Comparison of ENCODE assay signal across 8 mouse cellular contexts in genomic region chr2:49618829-49619718, GRCm38 (mm10). TPM values are rescaled to one million over a fixed set of nuclear protein-coding genes. Genes with fewer than 3 reads are reported as not detected.
DNase-seq lines count a peak whose midpoint lies in the region; ATAC-seq and TF ChIP-seq lines count a peak whose summit lies in the region.

Gene Kif5c (plus strand): TSS chr2:49619298.

- H3K4me2 ChIP-seq in hindbrain, embryonic 11.5 days (replicated peaks; ENCODE audit: low read depth, low read length): peak within 1 kb of the TSS; percentile 57
- H3K4me2 ChIP-seq in lung, embryonic 14.5 days: peak within 1 kb of the TSS; percentile 98

- no peak for TF ChIP-seq POLR2A in olfactory bulb, adult 2 months (IDR thresholded peaks at IDR 0.05; ENCODE audit: insufficient read depth, low read depth, low read length)

- no peak for TF ChIP-seq CTCF in lung, embryonic 14.5 days (IDR thresholded peaks at IDR 0.05; ENCODE audit: low read depth)
- TF ChIP-seq CTCF in olfactory bulb, adult 2 months (IDR thresholded peaks at IDR 0.05; ENCODE audit: insufficient read depth, low read depth, low read length): no peak

- no peaks in the 10 kb centered on the region for H3K36me3 ChIP-seq in hindbrain, embryonic 11.5 days (ENCODE audit: control insufficient read depth, insufficient read depth, low read length)
- H3K36me3 ChIP-seq in lung, embryonic 14.5 days (ENCODE audit: insufficient read depth): no peaks in the 10 kb centered on the region

- peak; percentile 98 for ATAC-seq in hindbrain, embryonic 11.5 days (ENCODE audit: low FRiP score)
- peak; percentile 98 for ATAC-seq in lung, embryonic 14.5 days (ENCODE audit: insufficient read depth)

- H3K9ac ChIP-seq in hindbrain, embryonic 11.5 days (ENCODE audit: low read depth, low read length): peak within 1 kb of the TSS; percentile 93
- H3K9ac ChIP-seq in lung, embryonic 14.5 days: peak within 1 kb of the TSS; percentile 27; the same call in 1 of the 2 replicates

- H3K27ac ChIP-seq in hindbrain, embryonic 11.5 days (ENCODE audit: low read depth, low read length): peak within 1 kb of the TSS; percentile 75
- no peak within 1 kb of the TSS for H3K27ac ChIP-seq in lung, embryonic 14.5 days (ENCODE audit: low read depth)
- H3K27ac ChIP-seq in olfactory bulb, adult 2 months (ENCODE audit: insufficient read depth, low read depth, low read length): no peak within 1 kb of the TSS

- no peaks in the 10 kb centered on the region for H3K9me3 ChIP-seq in hindbrain, embryonic 11.5 days (ENCODE audit: control insufficient read depth, low read length)
- no peaks in the 10 kb centered on the region for H3K9me3 ChIP-seq in lung, embryonic 14.5 days (ENCODE audit: low read depth, low read length)

- H3K4me3 ChIP-seq in hindbrain, embryonic 11.5 days (ENCODE audit: low read depth, low read length): peak within 1 kb of the TSS; percentile 83
- H3K4me3 ChIP-seq in lung, embryonic 14.5 days (ENCODE audit: low read depth, low read length): peak within 1 kb of the TSS; percentile 63
- peak within 1 kb of the TSS; percentile 64 for H3K4me3 ChIP-seq in olfactory bulb, adult 2 months (ENCODE audit: insufficient read depth, low read depth, low read length)

- WGBS in hindbrain, embryonic 11.5 days: 6% methylated on average over 40 of the region's 54 CpGs
- 4% methylated on average over 54 of the region's 54 CpGs for WGBS in lung, embryonic 14.5 days
- 4% methylated on average over 54 of the region's 54 CpGs for WGBS in olfactory bulb, adult 2 months

- H3K4me1 ChIP-seq in hindbrain, embryonic 11.5 days (replicated peaks; ENCODE audit: control insufficient read depth, insufficient read depth, low read length): no peaks in the 10 kb centered on the region; the same call in 1 of the 2 replicates
- no peaks in the 10 kb centered on the region; the same call in 1 of the 2 replicates for H3K4me1 ChIP-seq in lung, embryonic 14.5 days (ENCODE audit: insufficient read depth)
- peaks cover 15% of the 10 kb centered on the region for H3K4me1 ChIP-seq in olfactory bulb, adult 2 months (ENCODE audit: control insufficient read depth, insufficient read depth, low read length)

- H3K27me3 ChIP-seq in hindbrain, embryonic 11.5 days (ENCODE audit: control insufficient read depth, insufficient read depth, low read length): no peaks in the 10 kb centered on the region
- H3K27me3 ChIP-seq in lung, embryonic 14.5 days (ENCODE audit: insufficient read depth, low read length): peaks cover 21% of the 10 kb centered on the region

- DNase-seq in Muller cell, postnatal 12 days (ENCODE audit: inconsistent ontology term): peak; percentile 87
- DNase-seq in cerebellum, postnatal 10 days: peak; percentile 98 to 99
- peak; percentile 89 to 93 for DNase-seq in frontal cortex, postnatal 10 days (ENCODE audit: low spot score in 2 of 2)
- peak; percentile 94 for DNase-seq in hindbrain, embryonic 11.5 days (ENCODE audit: low spot score)
- DNase-seq in layer of hippocampus, adult 9-10 months (ENCODE audit: low spot score): peak; percentile 68
- DNase-seq in lung, embryonic 14.5 days: peak; percentile 89
- peak; percentile 88 for DNase-seq in testis, postnatal 14 days (ENCODE audit: low spot score)

RNA-seq across cellular contexts. Expression of gene Kif5c, which starts in this region (rescaled TPM):
- polyA plus RNA-seq in hindbrain, embryonic 11.5 days (2014; fragmentation: Nextera tagmentation; extraction: Ambion mirVana): 112 and 115 TPM in 2 replicates
- polyA plus RNA-seq in lung, embryonic 14.5 days (2014; fragmentation: Nextera tagmentation; extraction: Ambion mirVana): 0.78 and 1.0 TPM in 2 replicates
- not detected in 2 replicates for polyA plus RNA-seq in olfactory bulb, adult 2 months (2012; ENCODE audit: insufficient read depth, insufficient read length, low replicate concordance, missing spikeins)
